Mouse (Mus musculus) urinary bladder, adult 2 months (tissue): ENCODE results near the gene Gm10600. TPM values are rescaled to one million over a fixed set of nuclear protein-coding genes. Genes with fewer than 3 reads are reported as not detected.
"Not testable (repeated sequence)": the region's sequence is repeated elsewhere in the genome, so short reads cannot be mapped to it uniquely, and the experiment has no call there.

ENCODE experiments used
- DNase-seq: peaks from one replicate; pipeline ENCODE4 v3.0.0; 2022; ENCODE audit warnings: low spot score
- polyA plus RNA-seq: library from polyadenylated mRNA; depleted of rRNA; stranded (reverse); fragments of >200 nt; gene quantifications from 2 replicates; pipeline ENCODE4 v1.2.3, GENCODE M21; 2012; rRNA removed

Gm10600 gene
- polyA plus RNA-seq, result not detected in 2 replicates

DNA sequence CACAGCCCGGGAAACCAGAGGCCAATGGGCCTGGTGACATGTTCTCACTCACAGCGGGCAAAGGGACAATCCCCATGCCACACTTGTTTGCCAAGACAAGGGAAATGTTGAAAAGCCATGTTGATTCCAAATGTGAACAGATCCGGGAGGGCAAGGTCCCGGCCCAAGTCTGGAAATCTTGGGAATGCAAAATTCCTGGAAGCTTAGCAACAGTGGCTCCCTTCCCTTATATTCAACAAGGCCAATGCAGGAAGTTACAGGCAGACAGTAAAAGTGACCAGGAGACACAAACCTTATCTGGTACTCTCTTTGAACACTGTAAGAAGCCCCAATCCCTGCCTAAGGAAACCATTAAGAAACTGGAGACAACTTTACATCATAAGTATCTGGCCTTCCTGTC, at the start of gene Gm10600:
TSS of gene Gm10600 (plus strand) at position 301 of the 400 bp plus-strand sequence.
- not testable (repeated sequence) for DNase-seq

DNA sequence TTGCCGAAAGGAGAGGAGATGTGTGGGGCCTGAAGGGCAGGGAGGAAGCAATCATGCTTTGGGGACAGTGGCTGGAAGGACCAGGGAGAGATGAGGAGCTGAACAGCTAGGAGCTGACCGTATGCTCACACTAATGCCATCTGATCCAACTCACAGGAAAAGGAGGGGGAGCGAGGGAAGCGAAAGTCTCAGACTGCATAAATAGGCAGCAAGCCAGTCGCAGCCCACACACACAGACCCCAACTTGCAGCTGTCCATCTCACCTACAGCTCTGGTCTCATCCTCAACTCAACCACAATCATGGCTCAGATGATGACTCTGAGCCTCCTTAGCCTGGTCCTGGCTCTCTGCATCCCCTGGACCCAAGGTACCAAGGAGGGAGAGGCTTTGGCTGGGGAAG, 15.0 kb downstream of the Gm10600 start, which contains the start of gene Ccl21b:
TSS of gene Ccl21b (plus strand) at position 301 of the 400 bp plus-strand sequence.
- not testable (repeated sequence) for DNase-seq

Other genes with a start within 250 kb of the Gm10600 start
- 0.07 and 0.15 TPM in 2 replicates for gene Gm21093, start 205.9 kb upstream of the Gm10600 start, polyA plus RNA-seq
- not detected in 2 replicates for gene Gm3893, start 149.4 kb upstream of the Gm10600 start, polyA plus RNA-seq
- not detected in 2 replicates for gene Gm13304, start 125.8 kb upstream of the Gm10600 start, polyA plus RNA-seq
- 0.55 and 0.56 TPM in 2 replicates for gene Gm13306, start 87.2 kb upstream of the Gm10600 start, polyA plus RNA-seq
- 0.67 and 0.75 TPM in 2 replicates for gene Gm13305, start 72.0 kb upstream of the Gm10600 start, polyA plus RNA-seq
- not detected in 2 replicates for gene Ccl21b, start 15.1 kb downstream of the Gm10600 start, polyA plus RNA-seq
- gene Gm21953, start 53.6 kb downstream of the Gm10600 start, polyA plus RNA-seq, result not detected in 2 replicates
- 0.03 TPM in 1 of 2 replicates, not detected in the other for gene Fam205a3, start 77.7 kb downstream of the Gm10600 start, polyA plus RNA-seq
- gene Gm21586, start 198.7 kb downstream of the Gm10600 start, polyA plus RNA-seq, result not detected in 2 replicates
- gene Gm2163, start 226.1 kb downstream of the Gm10600 start, polyA plus RNA-seq, result 0.21 and 0.27 TPM in 2 replicates